Mouse (Mus musculus): ENCODE data around the gene Cnot11. TPM values are rescaled to one million over a fixed set of nuclear protein-coding genes. Genes with fewer than 3 reads are reported as not detected.

The Cnot11 gene
- 16.9 and 21.0 TPM in 2 replicates for polyA plus RNA-seq (2014; fragmentation: Nextera tagmentation; extraction: Ambion mirVana)

DNA sequence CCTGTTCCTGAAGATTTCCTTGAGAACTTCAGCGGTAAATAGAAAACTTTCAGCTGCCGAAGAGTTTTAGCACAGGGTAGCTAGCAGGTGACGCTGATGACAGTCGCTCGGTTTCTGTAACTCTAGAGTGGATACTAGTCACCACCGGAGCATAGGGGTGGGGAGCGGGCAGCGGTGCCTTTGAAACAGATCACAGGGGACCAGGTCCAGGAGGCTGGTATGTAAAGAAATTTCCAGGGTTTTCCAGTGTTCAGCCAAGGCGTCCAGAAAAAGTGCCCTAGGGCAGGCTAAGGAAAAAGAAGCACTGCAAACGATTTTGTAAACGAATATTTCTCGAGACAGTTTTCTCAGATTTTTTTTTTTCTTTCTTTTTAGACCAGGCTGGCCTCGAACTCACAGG is at the start of gene Cnot11:
TSS of gene Cnot11 (plus strand) at position 162 of the 400 bp plus-strand sequence.
- H3K27ac ChIP-seq (replicated peaks; ENCODE audit: low read depth, low read length), result peak within 1 kb of the TSS; percentile 91
- H3K27me3 ChIP-seq (ENCODE audit: control insufficient read depth, insufficient read depth, low read length), result no peaks in the 10 kb centered on the region
- H3K4me2 ChIP-seq (ENCODE audit: low read length), result peak within 1 kb of the TSS; percentile 78
- ATAC-seq (ENCODE audit: low FRiP score, low TSS enrichment) (no peak), DNase-seq (no peak)
- peak within 1 kb of the TSS; percentile 88 for H3K4me3 ChIP-seq (replicated peaks; ENCODE audit: low read depth, low read length)
- no peaks in the 10 kb centered on the region for H3K9me3 ChIP-seq (ENCODE audit: control insufficient read depth, low read length)
- H3K4me1 ChIP-seq (ENCODE audit: control insufficient read depth, insufficient read depth, low read length), result peaks cover 16% of the 10 kb centered on the region
- 35% methylated on average over 13 of the region's 13 CpGs for WGBS
- H3K36me3 ChIP-seq (ENCODE audit: control insufficient read depth, insufficient read depth, low read length), result peaks cover 20% of the 10 kb centered on the region
- peak within 1 kb of the TSS; percentile 93 for H3K9ac ChIP-seq (replicated peaks; ENCODE audit: low read length)

DNA sequence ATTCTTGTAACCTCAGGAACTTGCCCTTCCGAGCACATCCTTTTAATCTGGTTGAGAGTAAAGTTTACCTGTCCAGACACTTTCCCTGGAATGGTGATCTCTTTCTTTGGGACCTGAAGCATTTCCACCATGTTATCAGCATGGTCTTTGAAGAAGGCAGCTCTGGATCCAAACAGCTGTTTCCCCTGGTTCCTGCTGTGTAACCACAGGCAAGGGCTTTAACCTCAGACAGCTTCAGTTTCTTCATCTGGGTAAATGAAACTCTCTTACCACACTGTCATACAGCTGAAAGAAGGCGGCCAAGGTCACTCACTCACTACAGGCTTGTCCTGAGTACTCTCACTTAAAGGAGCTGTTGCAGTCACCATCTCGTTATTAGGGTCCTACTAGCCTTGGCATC is 47.4 kb upstream of the Cnot11 start:
- Histone ChIP-seq H3K27me3 (ENCODE audit: control insufficient read depth, insufficient read depth, low read length) (no peaks in the 10 kb centered on the region), H3K9ac (replicated peaks; ENCODE audit: low read length) (no peak overlapping the region), H3K4me1 (ENCODE audit: control insufficient read depth, insufficient read depth, low read length) (peaks cover 7% of the 10 kb centered on the region), H3K36me3 (ENCODE audit: control insufficient read depth, insufficient read depth, low read length) (no peaks in the 10 kb centered on the region), H3K9me3 (ENCODE audit: control insufficient read depth, low read length) (no peaks in the 10 kb centered on the region), H3K4me2 (ENCODE audit: low read length) (no peak overlapping the region), H3K4me3 (replicated peaks; ENCODE audit: low read depth, low read length) (no peak overlapping the region), H3K27ac (replicated peaks; ENCODE audit: low read depth, low read length) (no peak overlapping the region)
- WGBS, result 74% methylated on average over 3 of the region's 3 CpGs
- DNase-seq (no peak), ATAC-seq (ENCODE audit: low FRiP score, low TSS enrichment) (no peak)

DNA sequence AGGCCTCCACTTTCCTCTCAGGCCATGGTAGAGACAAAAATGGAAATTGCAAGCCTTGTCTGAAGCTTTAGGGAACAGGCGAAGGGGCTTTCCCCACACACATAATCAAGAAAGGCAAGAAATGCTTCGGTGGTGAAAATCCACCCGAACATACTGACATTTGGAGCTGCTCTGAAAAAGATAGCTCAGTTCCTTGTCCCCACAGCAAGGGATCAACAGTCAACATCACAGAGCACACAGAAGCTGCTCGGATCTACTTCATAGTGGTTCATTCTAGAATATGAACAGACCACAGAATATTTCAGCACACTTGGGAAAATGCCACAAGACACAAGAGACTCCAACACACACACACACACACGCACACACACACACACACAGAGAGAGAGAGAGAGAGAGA is 41.6 kb upstream of the Cnot11 start:
- DNase-seq, result no peak
- H3K4me2 ChIP-seq (ENCODE audit: low read length), result no peak overlapping the region
- 88% methylated on average over 5 of the region's 5 CpGs for WGBS
- H3K27ac ChIP-seq (replicated peaks; ENCODE audit: low read depth, low read length), result no peak overlapping the region
- H3K9ac ChIP-seq (replicated peaks; ENCODE audit: low read length), result no peak overlapping the region
- ATAC-seq (ENCODE audit: low FRiP score, low TSS enrichment), result no peak
- H3K36me3 ChIP-seq (ENCODE audit: control insufficient read depth, insufficient read depth, low read length), result no peaks in the 10 kb centered on the region
- H3K27me3 ChIP-seq (ENCODE audit: control insufficient read depth, insufficient read depth, low read length), result no peaks in the 10 kb centered on the region
- no peak overlapping the region for H3K4me3 ChIP-seq (replicated peaks; ENCODE audit: low read depth, low read length)
- no peaks in the 10 kb centered on the region for H3K9me3 ChIP-seq (ENCODE audit: control insufficient read depth, low read length)
- no peaks in the 10 kb centered on the region for H3K4me1 ChIP-seq (ENCODE audit: control insufficient read depth, insufficient read depth, low read length)

DNA sequence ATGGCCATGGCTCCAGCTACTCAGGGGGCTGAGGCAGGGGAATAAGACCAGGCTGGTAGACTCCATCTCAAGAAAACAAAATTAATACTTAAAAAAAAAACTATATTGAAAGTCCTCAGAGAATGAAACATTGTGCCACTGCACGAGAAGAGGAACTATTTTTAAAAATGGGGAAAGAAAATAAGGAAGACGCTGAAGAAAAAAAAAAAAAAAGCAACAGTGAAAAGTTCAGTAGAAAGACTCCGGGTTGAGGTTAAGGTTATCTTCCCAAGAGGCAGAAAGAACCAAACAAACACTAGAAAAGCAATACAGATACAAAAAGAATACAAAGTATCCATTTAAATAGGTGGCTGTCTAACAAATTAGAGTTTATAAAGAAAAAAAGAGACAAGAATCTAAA is 41.1 kb upstream of the Cnot11 start:
- Histone ChIP-seq H3K36me3 (ENCODE audit: control insufficient read depth, insufficient read depth, low read length) (no peaks in the 10 kb centered on the region), H3K27ac (replicated peaks; ENCODE audit: low read depth, low read length) (no peak overlapping the region), H3K9ac (replicated peaks; ENCODE audit: low read length) (no peak overlapping the region), H3K9me3 (ENCODE audit: control insufficient read depth, low read length) (no peaks in the 10 kb centered on the region), H3K4me1 (ENCODE audit: control insufficient read depth, insufficient read depth, low read length) (no peaks in the 10 kb centered on the region), H3K4me2 (ENCODE audit: low read length) (no peak overlapping the region), H3K27me3 (ENCODE audit: control insufficient read depth, insufficient read depth, low read length) (no peaks in the 10 kb centered on the region), H3K4me3 (replicated peaks; ENCODE audit: low read depth, low read length) (no peak overlapping the region)
- DNase-seq (no peak), ATAC-seq (ENCODE audit: low FRiP score, low TSS enrichment) (no peak)
- WGBS, result 78% methylated on average over 3 of the region's 3 CpGs

DNA sequence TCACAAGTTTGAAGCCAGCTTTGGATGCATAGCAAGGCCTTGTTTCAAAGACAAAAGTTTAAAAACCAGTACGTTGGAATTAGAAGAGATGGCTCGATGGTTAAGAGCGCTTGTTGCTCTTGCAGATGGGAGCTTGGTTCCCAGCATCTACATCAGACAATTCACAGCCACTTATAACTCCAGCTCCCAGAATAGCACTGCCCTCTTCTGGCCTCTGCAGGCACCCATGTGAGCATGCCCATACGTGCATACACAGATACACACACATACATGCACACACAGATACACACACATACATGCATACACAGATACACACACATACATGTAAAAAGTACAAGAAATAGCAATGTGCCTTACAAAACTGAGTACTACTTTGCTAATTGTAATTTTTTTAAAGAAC is 37.8 kb upstream of the Cnot11 start:
- no peaks in the 10 kb centered on the region for H3K9me3 ChIP-seq (ENCODE audit: control insufficient read depth, low read length)
- ATAC-seq (ENCODE audit: low FRiP score, low TSS enrichment) (no peak), DNase-seq (no peak)
- no peaks in the 10 kb centered on the region for H3K4me1 ChIP-seq (ENCODE audit: control insufficient read depth, insufficient read depth, low read length)
- H3K4me3 ChIP-seq (replicated peaks; ENCODE audit: low read depth, low read length), result no peak overlapping the region
- WGBS, result 90% methylated on average over 4 of the region's 4 CpGs
- no peak overlapping the region for H3K9ac ChIP-seq (replicated peaks; ENCODE audit: low read length)
- no peaks in the 10 kb centered on the region for H3K36me3 ChIP-seq (ENCODE audit: control insufficient read depth, insufficient read depth, low read length)
- no peak overlapping the region for H3K4me2 ChIP-seq (ENCODE audit: low read length)
- H3K27me3 ChIP-seq (ENCODE audit: control insufficient read depth, insufficient read depth, low read length), result no peaks in the 10 kb centered on the region
- H3K27ac ChIP-seq (replicated peaks; ENCODE audit: low read depth, low read length), result no peak overlapping the region

DNA sequence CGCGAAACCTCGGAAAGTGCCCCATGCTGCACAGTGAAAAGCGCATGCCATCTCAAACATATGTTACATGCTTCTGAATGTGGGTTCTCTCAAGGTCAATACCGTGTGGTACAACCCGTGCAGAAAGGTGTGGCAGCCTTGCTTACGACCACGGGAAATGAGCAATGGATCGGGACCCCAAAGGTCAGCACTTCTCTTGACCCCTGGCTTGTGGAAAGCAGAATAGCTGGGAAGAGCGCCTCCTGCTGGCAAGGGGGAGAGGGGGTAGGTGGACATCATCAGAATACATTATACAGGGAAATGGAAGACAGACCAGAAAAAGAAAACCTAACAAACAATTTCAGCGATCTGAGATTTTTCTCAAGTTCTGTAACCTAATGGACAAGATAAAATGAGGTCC is 37.0 kb upstream of the Cnot11 start:
- Histone ChIP-seq H3K4me3 (replicated peaks; ENCODE audit: low read depth, low read length) (no peak overlapping the region), H3K27ac (replicated peaks; ENCODE audit: low read depth, low read length) (no peak overlapping the region), H3K4me1 (ENCODE audit: control insufficient read depth, insufficient read depth, low read length) (no peaks in the 10 kb centered on the region), H3K27me3 (ENCODE audit: control insufficient read depth, insufficient read depth, low read length) (no peaks in the 10 kb centered on the region), H3K36me3 (ENCODE audit: control insufficient read depth, insufficient read depth, low read length) (no peaks in the 10 kb centered on the region), H3K9me3 (ENCODE audit: control insufficient read depth, low read length) (no peaks in the 10 kb centered on the region), H3K4me2 (ENCODE audit: low read length) (no peak overlapping the region), H3K9ac (replicated peaks; ENCODE audit: low read length) (no peak overlapping the region)
- DNase-seq (no peak), ATAC-seq (ENCODE audit: low FRiP score, low TSS enrichment) (no peak)
- 90% methylated on average over 11 of the region's 11 CpGs for WGBS

DNA sequence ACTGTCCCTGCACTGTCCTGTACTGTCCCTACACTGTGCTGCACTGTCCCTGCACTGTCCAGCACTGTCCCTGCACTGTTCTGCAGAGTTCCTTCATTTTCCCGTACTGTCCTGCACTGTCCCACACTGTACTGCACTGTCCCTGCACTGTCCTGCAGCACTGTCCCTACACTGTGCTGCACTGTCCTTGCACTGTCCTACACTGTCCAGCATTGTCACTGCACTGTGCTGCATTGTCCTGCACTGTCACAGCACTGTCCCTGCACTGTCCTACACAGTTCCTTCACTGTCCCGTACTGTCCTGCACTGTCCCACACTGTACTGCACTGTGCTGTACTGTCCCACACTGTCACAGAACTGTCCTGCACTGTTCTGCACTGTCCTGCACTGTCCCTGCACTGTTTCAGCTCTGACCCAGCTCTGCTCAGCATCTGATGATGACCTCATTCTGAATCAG is 35.3 kb upstream of the Cnot11 start:
- WGBS, result 83% methylated on average over 2 of the region's 2 CpGs
- Histone ChIP-seq H3K4me2 (ENCODE audit: low read length) (no peak overlapping the region), H3K9ac (replicated peaks; ENCODE audit: low read length) (no peak overlapping the region), H3K36me3 (ENCODE audit: control insufficient read depth, insufficient read depth, low read length) (no peaks in the 10 kb centered on the region), H3K9me3 (ENCODE audit: control insufficient read depth, low read length) (no peaks in the 10 kb centered on the region), H3K4me3 (replicated peaks; ENCODE audit: low read depth, low read length) (no peak overlapping the region), H3K27me3 (ENCODE audit: control insufficient read depth, insufficient read depth, low read length) (no peaks in the 10 kb centered on the region), H3K27ac (replicated peaks; ENCODE audit: low read depth, low read length) (no peak overlapping the region), H3K4me1 (ENCODE audit: control insufficient read depth, insufficient read depth, low read length) (no peaks in the 10 kb centered on the region)
- DNase-seq (no peak), ATAC-seq (ENCODE audit: low FRiP score, low TSS enrichment) (peak; percentile 37; the same call in 1 of the 2 replicates)

DNA sequence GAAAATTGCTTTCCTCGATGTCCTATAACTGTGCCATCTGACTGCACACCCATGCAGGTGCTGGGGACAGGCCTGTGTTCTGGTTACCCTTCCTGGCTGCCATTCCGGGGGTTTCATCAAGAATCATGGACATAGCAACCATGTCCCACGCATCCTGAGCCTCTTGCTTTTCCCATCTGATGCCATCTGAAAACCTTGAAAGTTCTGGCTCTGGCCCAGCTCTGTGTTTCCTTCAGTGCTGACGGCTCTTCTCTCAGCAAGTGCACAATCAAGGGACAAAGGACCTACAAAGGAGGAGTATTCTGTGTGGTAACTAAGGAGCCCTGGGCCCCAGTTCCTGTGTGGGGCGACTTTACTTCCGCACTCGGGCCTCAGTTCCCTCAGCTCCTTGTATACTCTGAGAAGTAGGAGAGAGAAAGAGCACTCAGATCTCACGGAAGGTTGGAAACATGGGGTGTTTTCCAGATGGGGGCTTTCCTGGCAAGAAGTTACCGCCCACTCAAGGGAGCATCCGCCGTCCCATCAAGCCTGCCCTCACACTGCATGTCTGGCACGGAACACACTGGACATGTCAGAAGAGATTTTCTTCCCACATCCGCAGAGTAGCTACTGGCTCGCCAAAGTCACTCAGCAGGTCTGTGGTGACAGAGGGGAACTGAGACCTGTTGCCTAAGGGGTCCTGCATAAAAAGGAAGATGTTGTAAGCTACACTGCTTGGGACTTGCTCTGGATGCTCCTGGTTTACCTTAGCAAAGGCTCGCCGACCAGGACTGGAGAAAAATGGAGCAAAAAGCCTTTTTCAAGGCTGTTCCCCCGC is 31.8 kb upstream of the Cnot11 start:
- H3K27me3 ChIP-seq (ENCODE audit: control insufficient read depth, insufficient read depth, low read length), result no peaks in the 10 kb centered on the region
- H3K27ac ChIP-seq (replicated peaks; ENCODE audit: low read depth, low read length), result no peak overlapping the region
- no peak overlapping the region for H3K9ac ChIP-seq (replicated peaks; ENCODE audit: low read length)
- no peak overlapping the region for H3K4me2 ChIP-seq (ENCODE audit: low read length)
- WGBS, result 85% methylated on average over 17 of the region's 17 CpGs
- H3K4me1 ChIP-seq (ENCODE audit: control insufficient read depth, insufficient read depth, low read length), result no peaks in the 10 kb centered on the region
- H3K36me3 ChIP-seq (ENCODE audit: control insufficient read depth, insufficient read depth, low read length), result no peaks in the 10 kb centered on the region
- no peaks in the 10 kb centered on the region for H3K9me3 ChIP-seq (ENCODE audit: control insufficient read depth, low read length)
- DNase-seq (no peak), ATAC-seq (ENCODE audit: low FRiP score, low TSS enrichment) (no peak)
- H3K4me3 ChIP-seq (replicated peaks; ENCODE audit: low read depth, low read length), result no peak overlapping the region

DNA sequence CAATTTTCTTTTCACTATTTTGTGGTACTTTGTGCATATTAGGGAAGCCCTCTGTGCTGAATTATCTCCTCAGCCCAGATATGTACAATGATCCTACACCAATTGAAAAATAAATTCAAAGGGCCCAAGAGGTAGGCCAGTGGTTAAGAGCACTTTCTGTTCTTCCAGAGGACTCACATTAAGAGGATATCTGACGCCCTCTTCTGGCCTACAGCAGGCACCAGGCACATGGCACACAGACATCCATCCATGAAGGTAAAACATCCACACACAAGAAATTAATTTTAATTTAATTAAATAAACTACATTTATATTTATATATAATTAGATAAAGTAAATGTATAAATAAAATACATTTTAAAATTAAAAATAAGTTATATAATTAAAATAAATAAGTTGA is 30.5 kb upstream of the Cnot11 start:
- no peak overlapping the region for H3K27ac ChIP-seq (replicated peaks; ENCODE audit: low read depth, low read length)
- H3K4me1 ChIP-seq (ENCODE audit: control insufficient read depth, insufficient read depth, low read length), result no peaks in the 10 kb centered on the region
- no peak for ATAC-seq (ENCODE audit: low FRiP score, low TSS enrichment)
- H3K9ac ChIP-seq (replicated peaks; ENCODE audit: low read length), result no peak overlapping the region
- H3K4me3 ChIP-seq (replicated peaks; ENCODE audit: low read depth, low read length), result no peak overlapping the region
- 12% methylated on average over 1 of the region's 1 CpGs for WGBS
- peak; percentile 45 for DNase-seq
- no peaks in the 10 kb centered on the region for H3K9me3 ChIP-seq (ENCODE audit: control insufficient read depth, low read length)
- H3K27me3 ChIP-seq (ENCODE audit: control insufficient read depth, insufficient read depth, low read length), result no peaks in the 10 kb centered on the region
- no peak overlapping the region for H3K4me2 ChIP-seq (ENCODE audit: low read length)
- no peaks in the 10 kb centered on the region for H3K36me3 ChIP-seq (ENCODE audit: control insufficient read depth, insufficient read depth, low read length)
